Mouse (Mus musculus) forebrain, embryonic 15.5 days (tissue): Measurements from ENCODE around the gene Ttll3. TPM values are rescaled to one million over a fixed set of nuclear protein-coding genes. Genes with fewer than 3 reads are reported as not detected.

Experiments
- ATAC-seq: fragments of 200-750 bp; cut with Nextera tagmentation; replicated peaks from 2 replicates; pipeline ENCODE4 v1.8.0; 2017; ENCODE audit warnings: mild to moderate bottlenecking, moderate TSS enrichment, moderate library complexity
- H3K27ac ChIP-seq: fragments of 300-500 bp; sonication (generic); replicated peaks from 2 replicates; pipeline ENCODE4 v1.5.1; 2015; ENCODE audit warnings: mild to moderate bottlenecking, inconsistent platforms
- H3K27me3 ChIP-seq: fragments of 300-500 bp; sonication (generic); 2 replicates; pipeline ENCODE4 v1.6.1; 2015; ENCODE audit warnings: inconsistent platforms
- H3K36me3 ChIP-seq: fragments of 300-500 bp; sonication (generic); 2 replicates; pipeline ENCODE4 v1.6.1; 2015; ENCODE audit warnings: mild to moderate bottlenecking, inconsistent platforms
- H3K4me1 ChIP-seq: fragments of 300-500 bp; sonication (generic); 2 replicates; pipeline ENCODE4 v1.6.1; 2015; ENCODE audit warnings: inconsistent platforms
- H3K4me2 ChIP-seq: fragments of 300-500 bp; sonication (generic); replicated peaks from 2 replicates; pipeline ENCODE4 v1.6.1; 2015; ENCODE audit warnings: mild to moderate bottlenecking, inconsistent platforms
- H3K4me3 ChIP-seq: fragments of 300-500 bp; sonication (generic); 2 replicates; pipeline ENCODE4 v1.5.1; 2015; ENCODE audit warnings: mild to moderate bottlenecking, inconsistent platforms
- H3K9ac ChIP-seq: fragments of 300-500 bp; sonication (generic); replicated peaks from 2 replicates; pipeline ENCODE4 v1.6.1; 2015; ENCODE audit warnings: mild to moderate bottlenecking, inconsistent platforms
- H3K9me3 ChIP-seq: fragments of 300-500 bp; sonication (generic); 2 replicates; pipeline ENCODE4 v1.6.1; 2016; ENCODE audit warnings: inconsistent platforms
- WGBS: fragments of 180-500 bp; shearing (Covaris S2); methylation state at CpG from one replicate; pipeline ENCODE4 v1.1.7; 2015; ENCODE audit warnings: mixed read lengths; 5-methylcytosine and 5-hydroxymethylcytosine counted together
- polyA plus RNA-seq: library from polyadenylated mRNA; unstranded; fragments of >200 nt; fragmentation: Nextera tagmentation; extraction: Ambion mirVana; gene quantifications from 2 replicates; pipeline ENCODE4 v1.2.1, GENCODE M21; 2015

Gene Ttll3
- polyA plus RNA-seq, 1 experiment from 2014 or later = 8.1 TPM

GRCm38 (mm10) chr6:113404649-113405448, 15.8 kb downstream of the Ttll3 start:
- WGBS = 78% methylated on average over 12 of the region's 12 CpGs
- H3K4me1 ChIP-seq = no peaks in the 10 kb centered on the region
- H3K9ac ChIP-seq = no peak overlapping the region
- no peaks in the 10 kb centered on the region for H3K27me3 ChIP-seq
- no peak for ATAC-seq
- H3K4me2 ChIP-seq = no peak overlapping the region
- H3K36me3 ChIP-seq = peaks cover 7% of the 10 kb centered on the region; the same call in 1 of the 2 replicates
- no peak overlapping the region for H3K27ac ChIP-seq
- no peaks in the 10 kb centered on the region for H3K9me3 ChIP-seq
- no peak overlapping the region for H3K4me3 ChIP-seq

GRCm38 (mm10) chr6:113405483-113405882, 16.4 kb downstream of the Ttll3 start:
- Histone ChIP-seq H3K36me3 (peaks cover 7% of the 10 kb centered on the region; the same call in 1 of the 2 replicates), H3K27me3 (no peaks in the 10 kb centered on the region), H3K4me2 (no peak overlapping the region), H3K27ac (no peak overlapping the region), H3K9me3 (no peaks in the 10 kb centered on the region), H3K4me3 (no peak overlapping the region), H3K4me1 (no peaks in the 10 kb centered on the region), H3K9ac (no peak overlapping the region)
- WGBS = 89% methylated on average over 6 of the region's 6 CpGs
- ATAC-seq = no peak

GRCm38 (mm10) chr6:113406683-113407082, 17.6 kb downstream of the Ttll3 start:
- no peaks in the 10 kb centered on the region for H3K4me1 ChIP-seq
- no peaks in the 10 kb centered on the region for H3K27me3 ChIP-seq
- 81% methylated on average over 9 of the region's 9 CpGs for WGBS
- ATAC-seq = no peak
- peaks cover 7% of the 10 kb centered on the region; the same call in 1 of the 2 replicates for H3K36me3 ChIP-seq
- H3K9me3 ChIP-seq = no peaks in the 10 kb centered on the region
- H3K9ac ChIP-seq = no peak overlapping the region
- no peak overlapping the region for H3K4me3 ChIP-seq
- H3K4me2 ChIP-seq = no peak overlapping the region
- no peak overlapping the region for H3K27ac ChIP-seq

- Histone ChIP-seq H3K9ac (no peak overlapping the region), H3K4me3 (no peak overlapping the region), H3K27me3 (no peaks in the 10 kb centered on the region), H3K9me3 (no peaks in the 10 kb centered on the region), H3K36me3 (peaks cover 7% of the 10 kb centered on the region), H3K27ac (no peak overlapping the region), H3K4me2 (no peak overlapping the region), H3K4me1 (no peaks in the 10 kb centered on the region)
- 73% methylated on average over 1 of the region's 1 CpGs for WGBS
- ATAC-seq = no peak
Measured at GRCm38 (mm10) chr6:113410001-113410400, 20.9 kb downstream of the Ttll3 start.

GRCm38 (mm10) chr6:113416416-113416815, 27.4 kb downstream of the Ttll3 start:
- H3K4me1 ChIP-seq = peaks cover 16% of the 10 kb centered on the region

GRCm38 (mm10) chr6:113418441-113419198, 29.6 kb downstream of the Ttll3 start:
- H3K4me3 ChIP-seq = peak overlapping the region; percentile 60
- ATAC-seq = peak; percentile 69
- H3K4me2 ChIP-seq = peak overlapping the region; percentile 90
- no peaks in the 10 kb centered on the region for H3K9me3 ChIP-seq
- WGBS = 15% methylated on average over 16 of the region's 16 CpGs
- peak overlapping the region; percentile 75 for H3K9ac ChIP-seq
- peak overlapping the region; percentile 24; the same call in 1 of the 2 replicates for H3K27ac ChIP-seq
- H3K27me3 ChIP-seq = no peaks in the 10 kb centered on the region
- no peaks in the 10 kb centered on the region; the same call in 1 of the 2 replicates for H3K36me3 ChIP-seq
- peaks cover 16% of the 10 kb centered on the region for H3K4me1 ChIP-seq

More at GRCm38 (mm10) chr6:113416416-113416815, 27.4 kb downstream of the Ttll3 start:
- Histone ChIP-seq H3K27ac (no peak overlapping the region), H3K27me3 (no peaks in the 10 kb centered on the region), H3K9ac (no peak overlapping the region), H3K4me3 (no peak overlapping the region), H3K4me2 (no peak overlapping the region), H3K9me3 (no peaks in the 10 kb centered on the region), H3K36me3 (no peaks in the 10 kb centered on the region; the same call in 1 of the 2 replicates)
- whole genome bisulfite sequencing = 77% methylated on average over 5 of the region's 5 CpGs
- no peak for ATAC-seq

GRCm38 (mm10) chr6:113419199-113419587, 30.1 kb downstream of the Ttll3 start, which contains the start of gene Rpusd3:
Gene Rpusd3 (minus strand): TSS chr6:113419340.
- no peaks in the 10 kb centered on the region; the same call in 1 of the 2 replicates for H3K36me3 ChIP-seq
- H3K4me2 ChIP-seq = peak within 1 kb of the TSS; percentile 90
- peak within 1 kb of the TSS; percentile 60 for H3K4me3 ChIP-seq
- no peaks in the 10 kb centered on the region for H3K27me3 ChIP-seq
- peak; percentile 99 for ATAC-seq
- WGBS = under 1% methylated on average over 25 of the region's 25 CpGs
- H3K9ac ChIP-seq = peak within 1 kb of the TSS; percentile 75
- peak within 1 kb of the TSS; percentile 24; the same call in 1 of the 2 replicates for H3K27ac ChIP-seq
- no peaks in the 10 kb centered on the region for H3K9me3 ChIP-seq
- peaks cover 16% of the 10 kb centered on the region for H3K4me1 ChIP-seq

- no peak overlapping the region for H3K4me2 ChIP-seq
- H3K9me3 ChIP-seq = no peaks in the 10 kb centered on the region
Measured at GRCm38 (mm10) chr6:113423000-113423399, 33.9 kb downstream of the Ttll3 start.

GRCm38 (mm10) chr6:113424187-113424586, 35.1 kb downstream of the Ttll3 start:
- H3K27me3 ChIP-seq = no peaks in the 10 kb centered on the region
- ATAC-seq = no peak
- H3K9ac ChIP-seq = no peak overlapping the region
- WGBS = 86% methylated on average over 7 of the region's 7 CpGs
- H3K4me1 ChIP-seq = peaks cover 4% of the 10 kb centered on the region
- H3K4me2 ChIP-seq = no peak overlapping the region
- no peak overlapping the region for H3K27ac ChIP-seq
- no peaks in the 10 kb centered on the region for H3K36me3 ChIP-seq
- H3K4me3 ChIP-seq = no peak overlapping the region
- no peaks in the 10 kb centered on the region for H3K9me3 ChIP-seq

More at GRCm38 (mm10) chr6:113423000-113423399, 33.9 kb downstream of the Ttll3 start:
- Histone ChIP-seq H3K4me3 (no peak overlapping the region), H3K36me3 (no peaks in the 10 kb centered on the region), H3K9ac (no peak overlapping the region), H3K4me1 (peaks cover 12% of the 10 kb centered on the region), H3K27ac (no peak overlapping the region), H3K27me3 (no peaks in the 10 kb centered on the region)
- no peak for ATAC-seq
- WGBS = 77% methylated on average over 4 of the region's 4 CpGs

GRCm38 (mm10) chr6:113426696-113427095, 37.6 kb downstream of the Ttll3 start:
- Histone ChIP-seq H3K4me3 (no peak overlapping the region), H3K27ac (no peak overlapping the region), H3K27me3 (no peaks in the 10 kb centered on the region), H3K4me1 (no peaks in the 10 kb centered on the region), H3K9me3 (no peaks in the 10 kb centered on the region), H3K36me3 (no peaks in the 10 kb centered on the region), H3K9ac (no peak overlapping the region), H3K4me2 (no peak overlapping the region)
- 92% methylated on average over 4 of the region's 4 CpGs for WGBS
- ATAC-seq = no peak

GRCm38 (mm10) chr6:113427397-113427796, 38.3 kb downstream of the Ttll3 start:
- no peaks in the 10 kb centered on the region for H3K27me3 ChIP-seq
- 67% methylated on average over 3 of the region's 3 CpGs for WGBS
- no peak overlapping the region for H3K27ac ChIP-seq
- H3K9me3 ChIP-seq = no peaks in the 10 kb centered on the region
- no peak for ATAC-seq
- no peaks in the 10 kb centered on the region for H3K4me1 ChIP-seq
- no peak overlapping the region for H3K4me3 ChIP-seq
- H3K36me3 ChIP-seq = no peaks in the 10 kb centered on the region
- H3K9ac ChIP-seq = no peak overlapping the region
- H3K4me2 ChIP-seq = no peak overlapping the region

- H3K27ac ChIP-seq = no peak overlapping the region
- H3K4me1 ChIP-seq = no peaks in the 10 kb centered on the region
- no peaks in the 10 kb centered on the region for H3K27me3 ChIP-seq
- no peak for ATAC-seq
- no peak overlapping the region for H3K4me2 ChIP-seq
- no peak overlapping the region for H3K9ac ChIP-seq
- no peak overlapping the region for H3K4me3 ChIP-seq
- no peaks in the 10 kb centered on the region for H3K36me3 ChIP-seq
- WGBS = 93% methylated on average over 16 of the region's 16 CpGs
- no peaks in the 10 kb centered on the region for H3K9me3 ChIP-seq
Measured at GRCm38 (mm10) chr6:113428006-113428405, 38.9 kb downstream of the Ttll3 start.
